Mouse (Mus musculus): ENCODE data around the gene Rab5if. TPM values are rescaled to one million over a fixed set of nuclear protein-coding genes. Genes with fewer than 3 reads are reported as not detected.
"Not testable (repeated sequence)": the region's sequence is repeated elsewhere in the genome, so short reads cannot be mapped to it uniquely, and the experiment has no call there.

The Rab5if gene
- polyA plus RNA-seq, 1 experiment from 2014 or later, result 208 TPM

DNA sequence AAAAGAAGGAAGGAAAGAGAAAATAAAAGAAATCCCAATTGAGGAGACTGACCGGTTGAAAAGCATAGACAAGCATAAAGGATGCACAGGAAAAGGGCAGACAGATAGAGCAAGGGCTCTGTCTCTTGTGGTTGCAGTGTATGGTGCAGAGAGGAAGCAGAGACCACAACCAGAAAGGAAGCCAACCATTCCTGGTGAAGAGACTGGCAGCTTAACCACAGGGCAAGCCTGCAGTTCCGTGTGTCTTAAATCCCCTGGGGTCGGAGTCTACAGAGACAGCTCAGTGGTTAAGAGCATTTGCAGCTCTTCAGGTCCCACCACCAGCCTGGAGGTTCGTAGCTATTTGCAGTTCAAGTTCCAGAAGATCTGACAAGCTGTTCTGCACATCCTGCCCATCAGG lies 55.6 kb downstream of the Rab5if start:
- no peak overlapping the region for H3K4me2 ChIP-seq (replicated peaks; ENCODE audit: low read depth, low read length)
- no peaks in the 10 kb centered on the region for H3K9me3 ChIP-seq (ENCODE audit: control insufficient read depth, low read length)
- H3K9ac ChIP-seq (ENCODE audit: low read depth, low read length), result no peak overlapping the region
- no peak for DNase-seq (ENCODE audit: low spot score)
- H3K27ac ChIP-seq (ENCODE audit: low read depth, low read length), result no peak overlapping the region
- no peaks in the 10 kb centered on the region for H3K4me1 ChIP-seq (replicated peaks; ENCODE audit: control insufficient read depth, insufficient read depth, low read length)
- H3K36me3 ChIP-seq (ENCODE audit: control insufficient read depth, insufficient read depth, low read length), result no peaks in the 10 kb centered on the region
- H3K27me3 ChIP-seq (ENCODE audit: control insufficient read depth, insufficient read depth, low read length), result no peaks in the 10 kb centered on the region
- ATAC-seq (ENCODE audit: low FRiP score), result no peak
- 70% methylated on average over 4 of the region's 4 CpGs for WGBS
- no peak overlapping the region for H3K4me3 ChIP-seq (ENCODE audit: low read depth, low read length)

DNA sequence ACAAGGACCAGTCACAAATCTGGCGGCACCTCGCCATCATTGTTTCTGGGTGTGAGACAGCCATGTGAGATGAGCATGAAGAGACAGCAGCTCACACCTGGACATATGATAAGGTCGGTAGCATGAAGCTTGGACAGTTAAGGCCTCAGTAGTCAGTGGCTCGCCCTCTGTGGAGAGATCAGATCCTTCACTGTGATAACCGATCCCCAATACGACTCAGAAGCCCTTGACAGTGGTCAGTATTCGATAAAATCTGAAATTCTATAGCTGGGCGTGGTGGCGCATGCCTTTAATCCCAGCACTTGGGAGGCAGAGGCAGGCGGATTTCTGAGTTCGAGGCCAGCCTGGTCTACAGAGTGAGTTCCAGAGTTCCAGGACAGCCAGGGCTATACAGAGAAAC lies 56.3 kb downstream of the Rab5if start:
- not testable (repeated sequence) for H3K36me3 ChIP-seq (ENCODE audit: control insufficient read depth, insufficient read depth, low read length); H3K4me2 ChIP-seq (replicated peaks; ENCODE audit: low read depth, low read length); DNase-seq (ENCODE audit: low spot score); H3K9ac ChIP-seq (ENCODE audit: low read depth, low read length); H3K9me3 ChIP-seq (ENCODE audit: control insufficient read depth, low read length); H3K4me1 ChIP-seq (replicated peaks; ENCODE audit: control insufficient read depth, insufficient read depth, low read length); H3K27me3 ChIP-seq (ENCODE audit: control insufficient read depth, insufficient read depth, low read length); H3K27ac ChIP-seq (ENCODE audit: low read depth, low read length); H3K4me3 ChIP-seq (ENCODE audit: low read depth, low read length); ATAC-seq (ENCODE audit: low FRiP score)
- 88% methylated on average over 11 of the region's 11 CpGs for WGBS

DNA sequence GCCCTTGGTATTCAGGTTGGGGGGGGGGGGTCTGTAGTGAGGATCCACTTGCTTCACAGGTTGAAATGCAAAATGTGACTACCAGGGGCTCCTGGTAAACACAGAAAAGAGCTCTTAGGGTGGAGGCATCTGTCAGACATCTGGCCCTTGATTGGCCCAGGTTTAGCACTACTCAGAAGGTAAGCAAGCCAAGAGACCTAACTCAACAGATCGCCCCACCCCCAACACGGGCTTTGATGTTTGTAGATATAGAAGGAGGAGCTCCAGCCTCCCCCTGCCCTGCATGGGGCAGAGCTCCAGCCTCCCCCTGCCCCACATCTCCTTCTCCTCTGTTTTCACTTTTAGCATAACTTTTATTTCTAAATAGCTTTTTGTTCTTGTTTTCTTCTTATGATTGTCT lies 56.9 kb downstream of the Rab5if start:
- DNase-seq (ENCODE audit: low spot score), result no peak
- H3K27me3 ChIP-seq (ENCODE audit: control insufficient read depth, insufficient read depth, low read length), result no peaks in the 10 kb centered on the region
- WGBS, result 49% methylated on average over 2 of the region's 2 CpGs
- H3K4me2 ChIP-seq (replicated peaks; ENCODE audit: low read depth, low read length), result no peak overlapping the region
- H3K9me3 ChIP-seq (ENCODE audit: control insufficient read depth, low read length), result no peaks in the 10 kb centered on the region
- no peak overlapping the region for H3K27ac ChIP-seq (ENCODE audit: low read depth, low read length)
- no peaks in the 10 kb centered on the region for H3K4me1 ChIP-seq (replicated peaks; ENCODE audit: control insufficient read depth, insufficient read depth, low read length)
- H3K9ac ChIP-seq (ENCODE audit: low read depth, low read length), result no peak overlapping the region
- no peak overlapping the region for H3K4me3 ChIP-seq (ENCODE audit: low read depth, low read length)
- no peaks in the 10 kb centered on the region for H3K36me3 ChIP-seq (ENCODE audit: control insufficient read depth, insufficient read depth, low read length)
- no peak for ATAC-seq (ENCODE audit: low FRiP score)

DNA sequence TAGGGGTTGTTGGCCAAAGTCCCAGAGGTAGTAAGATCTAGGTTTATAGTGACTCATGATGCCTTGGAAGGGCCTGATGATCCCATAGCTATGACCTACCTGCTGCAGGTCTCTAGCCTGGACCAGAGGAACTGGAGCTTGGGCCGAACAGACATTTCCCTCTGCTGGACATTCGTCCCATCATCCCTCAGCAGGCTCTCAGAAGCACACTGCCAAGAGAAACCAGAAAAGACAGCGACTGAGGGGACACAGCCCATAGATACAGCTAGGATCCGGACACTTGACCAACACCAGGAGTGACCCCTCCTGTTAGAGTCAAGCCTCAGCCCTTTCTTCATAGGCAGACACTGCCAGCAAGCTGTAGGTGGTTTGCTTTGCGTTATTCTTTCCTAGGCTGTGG lies 60.1 kb downstream of the Rab5if start:
- H3K27me3 ChIP-seq (ENCODE audit: control insufficient read depth, insufficient read depth, low read length), result no peaks in the 10 kb centered on the region
- no peak overlapping the region for H3K9ac ChIP-seq (ENCODE audit: low read depth, low read length)
- no peak overlapping the region for H3K27ac ChIP-seq (ENCODE audit: low read depth, low read length)
- no peaks in the 10 kb centered on the region for H3K4me1 ChIP-seq (replicated peaks; ENCODE audit: control insufficient read depth, insufficient read depth, low read length)
- H3K9me3 ChIP-seq (ENCODE audit: control insufficient read depth, low read length), result no peaks in the 10 kb centered on the region
- DNase-seq (ENCODE audit: low spot score) (no peak), ATAC-seq (ENCODE audit: low FRiP score) (no peak)
- no peak overlapping the region for H3K4me2 ChIP-seq (replicated peaks; ENCODE audit: low read depth, low read length)
- no peak overlapping the region for H3K4me3 ChIP-seq (ENCODE audit: low read depth, low read length)
- 84% methylated on average over 5 of the region's 5 CpGs for WGBS
- H3K36me3 ChIP-seq (ENCODE audit: control insufficient read depth, insufficient read depth, low read length), result no peaks in the 10 kb centered on the region

Other genes starting within 250 kb of the Rab5if start
- gene Dlgap4, start 249.4 kb upstream of the Rab5if start, polyA plus RNA-seq (2014; fragmentation: Nextera tagmentation; extraction: Ambion mirVana), result 161 and 162 TPM in 2 replicates
- gene Myl9, start 87.7 kb upstream of the Rab5if start, polyA plus RNA-seq (2014; fragmentation: Nextera tagmentation; extraction: Ambion mirVana), result 96.1 and 133 TPM in 2 replicates
- gene Tgif2, start 23.1 kb upstream of the Rab5if start, polyA plus RNA-seq (2014; fragmentation: Nextera tagmentation; extraction: Ambion mirVana), result 69.6 and 71.8 TPM in 2 replicates
- 5.9 and 8.6 TPM in 2 replicates for gene 4930518I15Rik, start 5.2 kb upstream of the Rab5if start, polyA plus RNA-seq (2014; fragmentation: Nextera tagmentation; extraction: Ambion mirVana)
- 0.47 and 0.59 TPM in 2 replicates for gene Sla2, start 24.1 kb downstream of the Rab5if start, polyA plus RNA-seq (2014; fragmentation: Nextera tagmentation; extraction: Ambion mirVana)
- 48.2 and 50.2 TPM in 2 replicates for gene Ndrg3, start 128.9 kb downstream of the Rab5if start, polyA plus RNA-seq (2014; fragmentation: Nextera tagmentation; extraction: Ambion mirVana)
- gene Dsn1, start 144.0 kb downstream of the Rab5if start, polyA plus RNA-seq (2014; fragmentation: Nextera tagmentation; extraction: Ambion mirVana), result 42.1 and 44.7 TPM in 2 replicates
- 7.2 and 9.8 TPM in 2 replicates for gene Soga1, start 216.1 kb downstream of the Rab5if start, polyA plus RNA-seq (2014; fragmentation: Nextera tagmentation; extraction: Ambion mirVana)
- not detected in 2 replicates for gene Tldc2, start 223.9 kb downstream of the Rab5if start, polyA plus RNA-seq (2014; fragmentation: Nextera tagmentation; extraction: Ambion mirVana)